8 mouse cellular contexts compared by ENCODE assay signal in the genomic region with DNA sequence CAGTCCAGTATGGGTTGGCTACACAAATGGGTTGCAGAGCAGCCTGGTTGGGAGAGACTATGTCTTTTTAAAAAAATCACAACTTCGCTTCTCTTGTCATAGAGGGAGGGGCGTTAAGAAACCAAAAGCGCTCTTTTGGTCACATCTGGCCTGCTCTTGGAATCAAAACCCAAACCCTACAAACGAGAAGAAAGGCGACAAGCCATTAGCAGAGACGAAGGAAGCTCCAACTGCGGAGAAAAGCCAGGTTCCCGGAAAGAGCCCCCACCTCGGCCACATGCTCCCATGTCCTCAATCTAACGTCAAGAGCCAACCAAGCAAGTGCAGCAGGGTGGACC. TPM values are rescaled to one million over a fixed set of nuclear protein-coding genes. Genes with fewer than 3 reads are reported as not detected.
DNase-seq lines count a peak whose midpoint lies in the region; ATAC-seq and TF ChIP-seq lines count a peak whose summit lies in the region.

No protein-coding gene starts in this region.

- no peak for TF ChIP-seq POLR2A in heart, adult 2 months (IDR thresholded peaks at IDR 0.05; ENCODE audit: insufficient read depth, low read depth, low read length)
- TF ChIP-seq POLR2A in ES-Bruce4 (IDR thresholded peaks at IDR 0.05; ENCODE audit: insufficient read depth, low read length): no peak

- peaks cover 4% of the 10 kb centered on the region for H3K4me1 ChIP-seq in heart, adult 2 months (ENCODE audit: control insufficient read depth, insufficient read depth, low read length)
- H3K4me1 ChIP-seq in ES-Bruce4 (ENCODE audit: control insufficient read depth, insufficient read depth, low read length): no peaks in the 10 kb centered on the region
- peaks cover 19% of the 10 kb centered on the region for H3K4me1 ChIP-seq in forebrain, embryonic 16.5 days (replicated peaks; ENCODE audit: control insufficient read depth, insufficient read depth, low read length)
- H3K4me1 ChIP-seq in liver, postnatal 0 days (ENCODE audit: insufficient read depth): peaks cover 17% of the 10 kb centered on the region

- TF ChIP-seq EP300 in heart, adult 2 months (IDR thresholded peaks at IDR 0.05; ENCODE audit: insufficient read depth, low read depth, low read length): no peak
- TF ChIP-seq EP300 in ES-Bruce4 (IDR thresholded peaks at IDR 0.05; ENCODE audit: insufficient read depth, low read depth, low read length): no peak
- TF ChIP-seq EP300 in liver, postnatal 0 days (IDR thresholded peaks at IDR 0.05; ENCODE audit: low read depth): no peak

- H3K27ac ChIP-seq in heart, adult 2 months: peak overlapping the region; percentile 88
- peak overlapping the region; percentile 64; the same call in 1 of the 2 replicates for H3K27ac ChIP-seq in ES-Bruce4 (ENCODE audit: insufficient read depth, low read length)
- H3K27ac ChIP-seq in forebrain, embryonic 16.5 days (ENCODE audit: low read length): peak overlapping the region; percentile 89
- H3K27ac ChIP-seq in liver, postnatal 0 days (ENCODE audit: low read depth): peak overlapping the region; percentile 98

- TF ChIP-seq CTCF in heart, adult 2 months (IDR thresholded peaks at IDR 0.05): no peak
- TF ChIP-seq CTCF in ES-Bruce4 (IDR thresholded peaks at IDR 0.05; ENCODE audit: low read depth, low read length): no peak
- no peak for TF ChIP-seq CTCF in liver, postnatal 0 days (IDR thresholded peaks at IDR 0.05; ENCODE audit: low read depth)

- H3K36me3 ChIP-seq in heart, adult 2 months (ENCODE audit: control insufficient read depth, insufficient read depth, low read length): peaks cover 21% of the 10 kb centered on the region
- peaks cover 22% of the 10 kb centered on the region for H3K36me3 ChIP-seq in ES-Bruce4 (ENCODE audit: control insufficient read depth, insufficient read depth, low read length, poor library complexity, severe bottlenecking)
- peaks cover 6% of the 10 kb centered on the region; the same call in 1 of the 2 replicates for H3K36me3 ChIP-seq in forebrain, embryonic 16.5 days (ENCODE audit: control insufficient read depth, insufficient read depth)
- peaks cover 20% of the 10 kb centered on the region for H3K36me3 ChIP-seq in liver, postnatal 0 days (replicated peaks; ENCODE audit: insufficient read depth, low read length)

- H3K9ac ChIP-seq in heart, adult 2 months (ENCODE audit: low read depth, low read length): peak overlapping the region; percentile 88
- peak overlapping the region; percentile 96 for H3K9ac ChIP-seq in ES-Bruce4 (ENCODE audit: low read depth, poor library complexity, severe bottlenecking)
- peak overlapping the region; percentile 79 for H3K9ac ChIP-seq in forebrain, embryonic 16.5 days (replicated peaks; ENCODE audit: low read depth, low read length)
- H3K9ac ChIP-seq in liver, postnatal 0 days (replicated peaks): peak overlapping the region; percentile 89

- no peaks in the 10 kb centered on the region for H3K9me3 ChIP-seq in ES-Bruce4 (replicated peaks; ENCODE audit: control insufficient read depth, insufficient read depth, low read length, poor library complexity, severe bottlenecking)
- no peaks in the 10 kb centered on the region for H3K9me3 ChIP-seq in forebrain, embryonic 16.5 days (ENCODE audit: control insufficient read depth, low read length)
- no peaks in the 10 kb centered on the region for H3K9me3 ChIP-seq in liver, postnatal 0 days (ENCODE audit: low read length)

- H3K4me2 ChIP-seq in forebrain, embryonic 16.5 days (ENCODE audit: low read length): peak overlapping the region; percentile 67
- H3K4me2 ChIP-seq in liver, postnatal 0 days (ENCODE audit: low read depth, low read length): peak overlapping the region; percentile 66

- H3K4me3 ChIP-seq in heart, adult 2 months: peak overlapping the region; percentile 100
- H3K4me3 ChIP-seq in ES-Bruce4 (ENCODE audit: low read depth, low read length): peak overlapping the region; percentile 81
- H3K4me3 ChIP-seq in forebrain, embryonic 16.5 days (replicated peaks; ENCODE audit: low read length): peak overlapping the region; percentile 91
- peak overlapping the region; percentile 89 for H3K4me3 ChIP-seq in liver, postnatal 0 days (ENCODE audit: low read depth, low read length)

- H3K27me3 ChIP-seq in heart, adult 2 months (ENCODE audit: control insufficient read depth, insufficient read depth, low read length): no peaks in the 10 kb centered on the region
- no peaks in the 10 kb centered on the region for H3K27me3 ChIP-seq in ES-Bruce4 (ENCODE audit: control insufficient read depth, insufficient read depth, low read length, poor library complexity, severe bottlenecking)
- H3K27me3 ChIP-seq in forebrain, embryonic 16.5 days (replicated peaks; ENCODE audit: control insufficient read depth, insufficient read depth, low read length): no peaks in the 10 kb centered on the region
- no peaks in the 10 kb centered on the region for H3K27me3 ChIP-seq in liver, postnatal 0 days (ENCODE audit: insufficient read depth, low read length)

- intact Hi-C loops in heart, adult 2 months (cut with DNase I): loop anchor here (1.0 to 10.0 kb wide), 3 partner anchors 9 to 210 kb away; a partner anchor contains a TSS
- intact Hi-C loops in gastrocnemius, postnatal 14 days (cut with DNase I; ENCODE audit: low total_unique reads): loop anchor here (10.0 kb wide), 1 partner anchor 220 kb away; no protein-coding TSS in a partner anchor

- WGBS in heart, adult 2 months: under 1% methylated on average over 10 of the region's 10 CpGs
- under 1% methylated on average over 10 of the region's 10 CpGs for WGBS in forebrain, embryonic 16.5 days
- under 1% methylated on average over 10 of the region's 10 CpGs for WGBS in liver, postnatal 0 days (ENCODE audit: insufficient replicate concordance)

- H3K79me2 ChIP-seq in heart, adult 2 months (replicated peaks; ENCODE audit: control insufficient read depth, insufficient read depth, low read length): peaks cover 2% of the 10 kb centered on the region

- DNase-seq in heart, adult 2 months: no peak
- DNase-seq in heart, adult 8-10 months (ENCODE audit: low spot score): no peak
- DNase-seq in liver, postnatal 0 days: no peak
- no peak for DNase-seq in gastrocnemius, postnatal 14 days
- no peak for DNase-seq in cerebellum, adult 9-11 months
- no peak for DNase-seq in frontal cortex, postnatal 25 days (ENCODE audit: low spot score in 2 of 2)

- ATAC-seq in forebrain, embryonic 16.5 days: no peak; the same call in 1 of the 2 replicates
- ATAC-seq in liver, postnatal 0 days: no peak

RNA-seq across cellular contexts. Expression of a gene that starts 1.2 kb away (rescaled TPM):
- 10 to 100 TPM; 39.6 to 40.4 TPM for total RNA-seq in heart, adult 2 months (2021)
- 7.1 and 13.1 TPM in 2 replicates for polyA plus RNA-seq in heart, adult 2 months (2012; rRNA removed)
- total RNA-seq in heart, adult 8-10 months (2022): 10 to 100 TPM; 35.4 to 48.9 (median 41.5) TPM
- polyA plus RNA-seq in ES-Bruce4 (2011; ENCODE audit: insufficient read depth, insufficient read length, low read depth, missing spikeins): 163 and 179 TPM in 2 replicates
- 28.9 and 30.3 TPM in 2 replicates for polyA plus RNA-seq in forebrain, embryonic 16.5 days (2015; fragmentation: Nextera tagmentation; extraction: Ambion mirVana)
- polyA plus RNA-seq in liver, postnatal 0 days (2015; fragmentation: Nextera tagmentation; extraction: Ambion mirVana): 21.4 and 24.7 TPM in 2 replicates
- 10 to 100 TPM; 28.3 to 30.0 TPM for total RNA-seq in gastrocnemius, postnatal 14 days (2021)

RNA-seq across cellular contexts. Expression of a gene that starts 8.8 kb away (rescaled TPM):
- 10 to 100 TPM; 15.6 to 16.1 TPM for total RNA-seq in heart, adult 2 months (2021)
- polyA plus RNA-seq in heart, adult 2 months (2012; rRNA removed): 3.7 and 9.7 TPM in 2 replicates
- 10 to 100 TPM; 14.3 to 18.4 (median 15.0) TPM for total RNA-seq in heart, adult 8-10 months (2022)
- 56.6 and 63.4 TPM in 2 replicates for polyA plus RNA-seq in ES-Bruce4 (2011; ENCODE audit: insufficient read depth, insufficient read length, low read depth, missing spikeins)
- 32.3 TPM in 2 replicates for polyA plus RNA-seq in forebrain, embryonic 16.5 days (2015; fragmentation: Nextera tagmentation; extraction: Ambion mirVana)
- polyA plus RNA-seq in liver, postnatal 0 days (2015; fragmentation: Nextera tagmentation; extraction: Ambion mirVana): 4.4 and 5.2 TPM in 2 replicates
- total RNA-seq in gastrocnemius, postnatal 14 days (2021): 10 to 100 TPM; 16.6 to 19.2 TPM
